Mouse (Mus musculus): ENCODE data around the gene Nfib. TPM values are rescaled to one million over a fixed set of nuclear protein-coding genes. Genes with fewer than 3 reads are reported as not detected.

Gene Nfib
- polyA plus RNA-seq, 1 experiment from 2014 or later: 13.3 TPM

GRCm38 (mm10) chr4:82585056-82585455 lies 120.5 kb downstream of the Nfib start:
- Histone ChIP-seq H3K27me3 (ENCODE audit: insufficient read depth, low read length) (no peaks in the 10 kb centered on the region), H3K4me2 (ENCODE audit: low read length) (no peak overlapping the region), H3K9me3 (replicated peaks; ENCODE audit: low read length) (no peaks in the 10 kb centered on the region), H3K4me3 (replicated peaks; ENCODE audit: low read depth, low read length) (no peak overlapping the region), H3K27ac (no peak overlapping the region), H3K4me1 (replicated peaks; ENCODE audit: insufficient read depth, low read length) (no peaks in the 10 kb centered on the region), H3K9ac (ENCODE audit: low read depth, low read length) (no peak overlapping the region), H3K36me3 (ENCODE audit: insufficient read depth, low read length) (no peaks in the 10 kb centered on the region)
- TF ChIP-seq CTCF (IDR thresholded peaks at IDR 0.05; ENCODE audit: low read depth): no peak
- ATAC-seq (replicated peaks; ENCODE audit: low FRiP score, low read depth) (no peak), DNase-seq (ENCODE audit: low spot score) (no peak)
- 97% methylated on average over 5 of the region's 5 CpGs for WGBS

- Histone ChIP-seq H3K36me3 (ENCODE audit: insufficient read depth, low read length) (no peaks in the 10 kb centered on the region), H3K27ac (no peak overlapping the region), H3K4me3 (replicated peaks; ENCODE audit: low read depth, low read length) (no peak overlapping the region), H3K27me3 (ENCODE audit: insufficient read depth, low read length) (no peaks in the 10 kb centered on the region), H3K4me1 (replicated peaks; ENCODE audit: insufficient read depth, low read length) (no peaks in the 10 kb centered on the region), H3K4me2 (ENCODE audit: low read length) (no peak overlapping the region), H3K9ac (ENCODE audit: low read depth, low read length) (no peak overlapping the region), H3K9me3 (replicated peaks; ENCODE audit: low read length) (no peaks in the 10 kb centered on the region)
- DNase-seq (ENCODE audit: low spot score) (no peak), ATAC-seq (replicated peaks; ENCODE audit: low FRiP score, low read depth) (no peak)
- TF ChIP-seq CTCF (IDR thresholded peaks at IDR 0.05; ENCODE audit: low read depth): no peak
- WGBS: 75% methylated on average over 4 of the region's 4 CpGs
These were observed 121.0 kb downstream of the Nfib start for GRCm38 (mm10) chr4:82584548-82584947.

- Histone ChIP-seq H3K4me2 (ENCODE audit: low read length) (no peak overlapping the region), H3K27me3 (ENCODE audit: insufficient read depth, low read length) (no peaks in the 10 kb centered on the region), H3K4me1 (replicated peaks; ENCODE audit: insufficient read depth, low read length) (no peaks in the 10 kb centered on the region), H3K9ac (ENCODE audit: low read depth, low read length) (no peak overlapping the region), H3K4me3 (replicated peaks; ENCODE audit: low read depth, low read length) (no peak overlapping the region), H3K9me3 (replicated peaks; ENCODE audit: low read length) (no peaks in the 10 kb centered on the region), H3K27ac (no peak overlapping the region), H3K36me3 (ENCODE audit: insufficient read depth, low read length) (no peaks in the 10 kb centered on the region)
- 52% methylated on average over 7 of the region's 7 CpGs for WGBS
- ATAC-seq (replicated peaks; ENCODE audit: low FRiP score, low read depth): no peak
- TF ChIP-seq CTCF (IDR thresholded peaks at IDR 0.05; ENCODE audit: low read depth): no peak
- no peak for DNase-seq (ENCODE audit: low spot score)
These were observed 132.3 kb downstream of the Nfib start for GRCm38 (mm10) chr4:82573291-82573605.

- TF ChIP-seq CTCF (IDR thresholded peaks at IDR 0.05; ENCODE audit: low read depth): no peak
- Histone ChIP-seq H3K27ac (no peak overlapping the region), H3K9ac (ENCODE audit: low read depth, low read length) (no peak overlapping the region), H3K4me2 (ENCODE audit: low read length) (no peak overlapping the region), H3K4me3 (replicated peaks; ENCODE audit: low read depth, low read length) (no peak overlapping the region), H3K9me3 (replicated peaks; ENCODE audit: low read length) (no peaks in the 10 kb centered on the region), H3K27me3 (ENCODE audit: insufficient read depth, low read length) (no peaks in the 10 kb centered on the region), H3K36me3 (ENCODE audit: insufficient read depth, low read length) (no peaks in the 10 kb centered on the region), H3K4me1 (replicated peaks; ENCODE audit: insufficient read depth, low read length) (no peaks in the 10 kb centered on the region)
- ATAC-seq (replicated peaks; ENCODE audit: low FRiP score, low read depth) (no peak), DNase-seq (ENCODE audit: low spot score) (no peak)
- 70% methylated on average over 13 of the region's 13 CpGs for WGBS
These were observed 132.9 kb downstream of the Nfib start for GRCm38 (mm10) chr4:82572410-82573290.

DNA sequence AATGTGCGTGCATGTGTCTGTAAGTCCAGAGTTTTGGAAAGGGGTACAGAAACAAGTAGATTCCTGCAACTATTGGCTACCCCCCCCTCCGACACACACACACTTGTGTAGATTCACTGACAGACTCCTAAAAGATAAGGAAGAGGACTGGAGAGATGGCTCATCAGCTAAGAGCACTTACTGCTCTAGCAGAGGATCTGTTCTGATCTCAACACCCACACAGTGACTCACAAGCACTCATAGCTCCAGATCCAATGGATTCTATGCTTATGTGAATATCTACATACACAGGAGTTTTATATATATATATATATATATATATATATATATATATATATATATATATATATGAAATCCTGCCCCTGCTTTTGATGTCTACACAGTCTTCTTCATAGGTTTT lies 146.7 kb downstream of the Nfib start:
- Histone ChIP-seq H3K4me3 (replicated peaks; ENCODE audit: low read depth, low read length) (no peak overlapping the region), H3K27ac (no peak overlapping the region), H3K4me1 (replicated peaks; ENCODE audit: insufficient read depth, low read length) (no peaks in the 10 kb centered on the region), H3K36me3 (ENCODE audit: insufficient read depth, low read length) (no peaks in the 10 kb centered on the region), H3K9me3 (replicated peaks; ENCODE audit: low read length) (no peaks in the 10 kb centered on the region), H3K27me3 (ENCODE audit: insufficient read depth, low read length) (no peaks in the 10 kb centered on the region), H3K4me2 (ENCODE audit: low read length) (no peak overlapping the region), H3K9ac (ENCODE audit: low read depth, low read length) (no peak overlapping the region)
- WGBS: 92% methylated on average over 2 of the region's 2 CpGs
- DNase-seq (ENCODE audit: low spot score) (no peak), ATAC-seq (replicated peaks; ENCODE audit: low FRiP score, low read depth) (no peak)
- no peak for TF ChIP-seq CTCF (IDR thresholded peaks at IDR 0.05; ENCODE audit: low read depth)

DNA sequence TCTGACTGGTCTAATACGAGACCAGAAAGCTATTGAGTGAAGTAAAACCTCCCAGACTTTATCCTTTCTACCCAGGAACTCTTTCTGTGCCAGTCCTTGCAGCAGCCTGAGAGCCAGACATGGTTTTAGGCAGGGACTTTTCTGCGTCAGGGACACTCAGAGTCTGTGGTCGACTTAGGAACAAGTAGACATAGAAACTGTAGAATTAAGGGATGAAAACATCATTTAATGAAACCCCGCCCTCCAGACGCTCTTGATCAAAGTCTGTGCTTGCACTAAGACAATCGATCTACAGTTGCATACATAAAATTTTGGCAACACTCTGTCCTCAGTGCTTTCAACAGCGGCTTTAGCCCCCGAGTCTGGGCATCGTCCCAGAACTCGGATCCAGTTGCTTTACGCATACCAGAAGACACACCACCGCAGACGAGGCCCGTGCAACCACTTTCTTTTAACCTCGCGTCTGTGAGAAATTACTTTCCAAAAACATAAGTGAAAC lies 149.8 kb downstream of the Nfib start:
- no peak overlapping the region for H3K4me2 ChIP-seq (ENCODE audit: low read length)
- WGBS: 61% methylated on average over 16 of the region's 16 CpGs
- no peak for ATAC-seq (replicated peaks; ENCODE audit: low FRiP score, low read depth)

More for the DNA sequence above, 149.8 kb downstream of the Nfib start:
- no peak for TF ChIP-seq CTCF (IDR thresholded peaks at IDR 0.05; ENCODE audit: low read depth)
- no peak for DNase-seq (ENCODE audit: low spot score)
- Histone ChIP-seq H3K9ac (ENCODE audit: low read depth, low read length) (no peak overlapping the region), H3K4me3 (replicated peaks; ENCODE audit: low read depth, low read length) (no peak overlapping the region), H3K36me3 (ENCODE audit: insufficient read depth, low read length) (no peaks in the 10 kb centered on the region), H3K27me3 (ENCODE audit: insufficient read depth, low read length) (no peaks in the 10 kb centered on the region), H3K9me3 (replicated peaks; ENCODE audit: low read length) (no peaks in the 10 kb centered on the region), H3K4me1 (replicated peaks; ENCODE audit: insufficient read depth, low read length) (no peaks in the 10 kb centered on the region), H3K27ac (no peak overlapping the region)

Measured in kidney, postnatal 0 days (tissue).